Mouse (Mus musculus): Measurements from ENCODE around the gene Acrbp.

The Acrbp gene

GRCm38 (mm10) chr6:125104223-125104622, 54.7 kb downstream of the Acrbp start:
- DNase-seq: peak in 1 of 2 experiments; percentile 67

DNA sequence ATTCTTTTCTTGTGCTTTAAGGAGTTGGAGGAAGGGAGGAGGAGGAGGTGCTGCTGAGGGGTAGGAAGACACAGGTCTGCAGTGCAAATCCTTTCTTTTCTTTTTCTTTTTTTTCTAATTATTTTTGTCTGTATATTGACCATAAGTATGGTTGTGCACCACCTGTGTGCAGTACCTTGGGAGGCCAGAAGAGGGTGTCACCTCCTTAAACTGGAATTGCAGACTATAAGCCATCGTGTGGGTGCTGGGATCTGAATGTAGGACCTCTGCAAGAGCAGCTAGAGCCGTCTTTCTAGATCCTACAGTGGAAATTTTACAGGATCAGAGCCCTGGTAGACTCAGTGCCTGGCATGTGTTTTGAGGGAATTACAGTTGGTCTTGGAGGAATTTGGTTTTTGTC, 58.2 kb downstream of the Acrbp start:
- peak in 1 of 2 experiments; percentile 31 for DNase-seq

DNA sequence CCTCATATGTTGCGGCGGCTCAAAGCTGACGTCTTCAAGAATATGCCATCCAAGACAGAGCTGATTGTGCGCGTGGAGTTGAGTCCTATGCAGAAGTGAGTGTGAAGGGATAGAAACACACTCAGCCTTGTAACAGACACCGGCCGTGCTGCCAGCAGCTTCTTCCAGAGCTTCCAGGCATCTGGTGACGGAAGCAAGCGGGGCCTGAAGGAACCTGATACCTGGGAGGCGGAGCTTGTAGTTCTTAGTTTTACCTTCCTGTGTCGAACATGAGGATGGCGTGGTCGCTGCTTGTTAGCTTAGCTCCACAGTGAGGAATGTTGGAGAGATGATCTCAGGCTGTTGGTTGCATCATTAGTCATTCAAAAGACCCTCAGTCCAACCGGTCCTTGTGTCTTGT, 59.9 kb downstream of the Acrbp start:
- DNase-seq: no peak

DNA sequence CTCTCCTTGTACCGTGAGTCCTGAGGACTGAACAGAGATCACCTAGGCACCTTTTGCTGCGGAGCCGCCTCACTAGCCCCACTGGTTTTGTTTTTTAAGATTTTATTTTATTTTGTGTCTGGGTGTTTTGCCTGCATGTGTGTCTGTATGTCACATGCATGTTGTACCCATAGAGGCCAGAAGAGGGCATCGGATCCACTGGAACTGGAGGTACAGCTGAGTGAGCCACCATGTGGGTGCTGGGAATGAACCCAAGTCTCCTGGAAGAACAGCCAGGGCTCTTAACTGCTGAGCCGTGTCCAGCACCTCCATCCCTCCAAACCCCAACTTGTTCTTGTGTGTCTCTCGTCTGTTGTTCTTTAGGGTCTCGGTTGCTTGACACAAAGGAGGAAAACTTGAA, 61.4 kb downstream of the Acrbp start:
- peak; percentile 54 to 78 for DNase-seq

DNA sequence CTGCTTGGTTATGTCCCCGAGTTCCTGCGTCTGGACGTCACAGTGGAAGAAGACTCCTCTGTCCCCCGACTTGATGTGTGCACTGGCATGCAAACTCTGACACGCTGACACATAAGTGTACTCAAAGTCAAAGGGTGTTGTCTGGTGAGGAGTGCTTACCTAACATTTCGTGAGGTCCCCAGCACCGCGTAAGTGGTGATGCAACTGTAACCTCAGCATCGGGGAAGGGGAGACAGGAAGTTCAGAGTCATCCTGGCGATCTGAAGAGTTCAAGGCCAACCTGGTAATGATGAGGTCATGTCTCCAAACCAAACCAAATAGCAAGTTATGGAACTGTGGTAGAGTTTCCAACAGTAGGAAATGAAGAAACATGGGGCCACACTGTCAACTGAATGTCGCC, 63.1 kb downstream of the Acrbp start:
- no peak for DNase-seq
